Mouse (Mus musculus) ES-Bruce4 (cell line): ENCODE data around the gene Ankrd6. TPM values are rescaled to one million over a fixed set of nuclear protein-coding genes. Genes with fewer than 3 reads are reported as not detected.

ENCODE experiments used
- H3K27ac ChIP-seq: 2 replicates; pipeline ENCODE4 v1.5.1; 2012; ENCODE audit warnings: low read length, inconsistent platforms; ENCODE audit not compliant: insufficient read depth
- H3K27me3 ChIP-seq: 2 replicates; pipeline ENCODE4 v1.6.1; 2012; ENCODE audit warnings: mild to moderate bottlenecking, low read length, inconsistent platforms; ENCODE audit not compliant: control insufficient read depth, poor library complexity, insufficient read depth, severe bottlenecking
- H3K36me3 ChIP-seq: 2 replicates; pipeline ENCODE4 v1.6.1; 2012; ENCODE audit warnings: inconsistent platforms, mild to moderate bottlenecking, low read length, moderate library complexity; ENCODE audit not compliant: control insufficient read depth, poor library complexity, insufficient read depth, severe bottlenecking
- H3K4me1 ChIP-seq: one replicate; pipeline ENCODE4 v1.8.1; 2011; ENCODE audit warnings: low read length; ENCODE audit not compliant: control insufficient read depth, insufficient read depth
- H3K4me3 ChIP-seq: 2 replicates; pipeline ENCODE4 v1.5.1; 2011; ENCODE audit warnings: low read depth, mild to moderate bottlenecking, low read length
- H3K9ac ChIP-seq: 2 replicates; pipeline ENCODE4 v1.6.1; 2012; ENCODE audit warnings: low read depth, mild to moderate bottlenecking, inconsistent platforms; ENCODE audit not compliant: poor library complexity, severe bottlenecking
- H3K9me3 ChIP-seq: replicated peaks from 2 replicates; pipeline ENCODE4 v1.6.1; 2012; ENCODE audit warnings: mild to moderate bottlenecking, low read length, inconsistent platforms; ENCODE audit not compliant: control insufficient read depth, poor library complexity, insufficient read depth, severe bottlenecking
- CTCF ChIP-seq: IDR thresholded peaks from one replicate; pipeline ENCODE4 v1.8.1; 2011; ENCODE audit warnings: low read depth, low read length
- EP300 ChIP-seq: IDR thresholded peaks from 2 replicates; pipeline ENCODE4 v1.6.1; 2011; ENCODE audit warnings: low read depth, low read length; ENCODE audit not compliant: insufficient read depth
- POLR2A ChIP-seq: IDR thresholded peaks from one replicate; pipeline ENCODE4 v1.8.1; 2011; ENCODE audit warnings: low read length; ENCODE audit not compliant: insufficient read depth
- polyA plus RNA-seq: library from polyadenylated mRNA; stranded (reverse); fragments of >200 nt; gene quantifications from 2 replicates; pipeline ENCODE4 v1.2.4, GENCODE M21; 2011; ENCODE audit warnings: low read depth; ENCODE audit not compliant: missing spikeins, insufficient read depth, insufficient read length

Ankrd6 gene
- polyA plus RNA-seq, 1 experiment: 11.8 TPM

DNA sequence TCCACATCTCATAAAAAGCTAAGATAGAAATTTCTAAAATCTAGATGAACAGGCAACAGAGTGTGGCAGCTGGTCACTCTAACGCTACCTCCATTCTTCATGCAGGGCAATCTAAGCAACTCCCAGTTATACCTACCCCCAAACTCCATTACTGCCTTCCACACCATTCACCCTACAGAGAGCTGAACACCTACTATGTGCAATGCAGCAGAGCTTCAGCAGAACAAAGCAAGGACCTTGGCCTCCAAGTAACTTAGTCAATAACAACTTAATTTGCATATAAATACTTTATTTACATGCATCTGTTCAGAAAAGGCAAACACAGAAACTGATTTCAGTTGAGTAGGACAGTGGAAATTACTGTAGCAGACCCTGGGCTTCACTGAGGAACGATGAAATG, 44.7 kb downstream of the Ankrd6 start:
- no peak for TF ChIP-seq POLR2A
- TF ChIP-seq EP300: no peak
- no peak for TF ChIP-seq CTCF
- Histone ChIP-seq H3K27me3 (no peaks in the 10 kb centered on the region), H3K36me3 (no peaks in the 10 kb centered on the region), H3K27ac (no peak overlapping the region), H3K4me1 (peaks cover 2% of the 10 kb centered on the region), H3K9ac (no peak overlapping the region), H3K9me3 (no peaks in the 10 kb centered on the region), H3K4me3 (no peak overlapping the region)

DNA sequence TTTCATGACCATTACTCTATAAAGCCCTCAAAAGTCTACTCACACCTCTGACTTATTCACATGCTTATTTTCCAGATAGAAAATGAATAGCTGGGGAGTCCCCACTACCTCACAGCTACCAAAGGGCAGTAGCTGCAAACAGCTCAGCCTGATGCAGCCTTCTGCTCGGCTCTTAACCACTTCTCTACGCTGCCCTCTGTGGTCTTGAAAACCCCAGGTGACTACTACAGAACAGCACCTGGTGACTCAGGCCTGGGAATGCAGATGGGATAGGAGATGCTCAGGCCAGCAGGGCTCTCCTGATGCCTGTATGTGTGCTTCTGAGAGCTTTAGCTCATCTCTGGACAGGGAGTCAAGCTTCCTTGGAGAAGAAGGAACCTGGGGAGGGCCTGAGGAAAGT, 45.3 kb downstream of the Ankrd6 start:
- Histone ChIP-seq H3K27ac (no peak overlapping the region), H3K9ac (no peak overlapping the region), H3K36me3 (no peaks in the 10 kb centered on the region), H3K27me3 (no peaks in the 10 kb centered on the region), H3K9me3 (no peaks in the 10 kb centered on the region), H3K4me3 (no peak overlapping the region), H3K4me1 (peaks cover 2% of the 10 kb centered on the region)
- no peak for TF ChIP-seq POLR2A

DNA sequence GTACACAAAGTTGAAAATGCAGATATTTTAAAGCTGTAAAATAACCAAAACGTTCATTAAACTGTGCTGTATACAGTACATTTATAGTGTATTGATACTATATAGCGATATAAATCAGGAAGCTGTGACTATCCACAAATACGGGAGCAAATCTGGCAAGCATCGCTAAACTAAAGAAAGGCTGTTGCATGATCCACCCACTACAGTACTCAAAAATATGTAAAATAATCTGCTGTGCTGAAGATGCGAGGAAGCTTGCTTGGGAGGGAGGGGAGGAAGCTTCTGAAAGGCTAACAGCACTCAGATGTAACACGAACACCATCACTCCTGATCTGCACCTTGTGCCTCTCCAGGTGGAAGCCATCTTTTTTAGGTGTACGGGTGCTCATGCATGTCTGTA, 46.8 kb downstream of the Ankrd6 start:
- H3K9me3 ChIP-seq: no peaks in the 10 kb centered on the region
- no peaks in the 10 kb centered on the region for H3K36me3 ChIP-seq
- TF ChIP-seq POLR2A: no peak
- TF ChIP-seq EP300: no peak
- TF ChIP-seq CTCF: no peak
- no peak overlapping the region for H3K4me3 ChIP-seq
- H3K4me1 ChIP-seq: peaks cover 2% of the 10 kb centered on the region
- no peak overlapping the region for H3K27ac ChIP-seq
- H3K27me3 ChIP-seq: no peaks in the 10 kb centered on the region
- no peak overlapping the region for H3K9ac ChIP-seq

DNA sequence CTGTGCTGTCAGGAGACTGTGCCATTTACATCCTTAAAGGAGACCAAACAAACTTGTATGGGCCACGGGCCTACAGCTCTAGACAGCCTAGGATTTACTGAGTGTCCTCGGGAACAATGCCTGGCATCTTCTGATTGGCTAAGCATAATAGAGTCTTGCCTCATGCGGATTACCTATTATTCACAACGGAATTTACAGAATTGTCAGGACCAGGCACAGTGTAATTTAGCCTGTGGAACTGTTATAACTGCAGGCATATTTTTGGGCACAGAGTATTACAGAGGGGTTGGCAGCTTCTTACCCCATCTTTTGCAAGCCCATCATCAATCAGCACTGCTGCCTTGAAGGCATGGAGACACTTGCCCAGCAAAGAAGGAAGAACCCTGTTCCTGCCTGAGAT, 51.6 kb downstream of the Ankrd6 start:
- TF ChIP-seq EP300 (no peak), POLR2A (no peak), CTCF (no peak)
- H3K4me3 ChIP-seq: no peak overlapping the region
- peaks cover 11% of the 10 kb centered on the region for H3K9me3 ChIP-seq
- no peak overlapping the region for H3K27ac ChIP-seq
- H3K27me3 ChIP-seq: no peaks in the 10 kb centered on the region
- peaks cover under 1% of the 10 kb centered on the region for H3K4me1 ChIP-seq
- H3K9ac ChIP-seq: no peak overlapping the region
- no peaks in the 10 kb centered on the region for H3K36me3 ChIP-seq

DNA sequence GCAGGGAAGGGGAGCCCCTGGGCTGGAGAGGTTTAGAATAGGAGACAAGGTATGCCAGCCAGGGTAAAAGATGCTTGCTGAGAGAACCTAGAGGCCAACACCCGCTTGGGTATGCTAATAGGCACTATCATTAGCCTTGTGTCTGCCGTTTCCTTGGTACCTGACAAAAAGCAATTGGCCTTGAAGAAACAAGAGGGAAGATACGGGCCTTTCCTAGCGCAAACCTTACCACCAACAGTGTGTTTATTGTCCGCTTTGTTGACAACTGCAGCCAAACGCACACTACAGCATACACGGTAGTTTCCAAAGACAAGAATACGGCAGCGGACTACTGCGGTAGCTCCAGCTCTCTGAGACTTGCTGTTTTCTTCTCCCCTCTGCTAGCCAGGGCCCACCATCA, 59.3 kb downstream of the Ankrd6 start:
- TF ChIP-seq EP300 (no peak), CTCF (no peak), POLR2A (no peak)
- Histone ChIP-seq H3K27me3 (no peaks in the 10 kb centered on the region), H3K4me1 (no peaks in the 10 kb centered on the region), H3K9me3 (peaks cover 27% of the 10 kb centered on the region), H3K36me3 (no peaks in the 10 kb centered on the region), H3K9ac (no peak overlapping the region), H3K27ac (no peak overlapping the region), H3K4me3 (no peak overlapping the region)

DNA sequence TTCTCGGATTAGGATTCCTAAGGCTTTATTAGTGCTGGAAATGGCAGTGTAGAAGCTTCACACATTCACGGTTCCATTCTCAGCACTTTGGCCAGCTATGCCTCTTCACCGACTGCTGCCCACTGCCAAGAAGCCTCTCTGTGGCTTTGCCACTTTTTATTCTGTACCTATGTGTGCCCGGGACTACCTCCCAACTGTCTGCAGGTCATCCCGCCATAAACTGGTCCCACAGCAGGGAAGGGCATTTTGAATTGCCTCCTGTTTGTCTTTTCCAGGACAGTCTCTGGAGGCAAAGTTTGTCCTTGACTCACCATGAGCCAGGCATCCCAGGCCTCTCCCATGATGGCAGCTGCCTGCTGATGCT, 59.9 kb downstream of the Ankrd6 start:
- TF ChIP-seq CTCF: no peak
- TF ChIP-seq EP300: no peak
- no peak for TF ChIP-seq POLR2A
- no peak overlapping the region for H3K4me3 ChIP-seq
- no peaks in the 10 kb centered on the region for H3K36me3 ChIP-seq
- no peaks in the 10 kb centered on the region for H3K4me1 ChIP-seq
- peaks cover 27% of the 10 kb centered on the region for H3K9me3 ChIP-seq
- no peak overlapping the region for H3K9ac ChIP-seq
- no peaks in the 10 kb centered on the region for H3K27me3 ChIP-seq
- no peak overlapping the region for H3K27ac ChIP-seq
